Mouse (Mus musculus) forebrain, embryonic 14.5 days (tissue): ENCODE measurements around the gene Scgb1a1. TPM values are rescaled to one million over a fixed set of nuclear protein-coding genes. Genes with fewer than 3 reads are reported as not detected.

Experiments
- ATAC-seq: fragments of 200-750 bp; cut with Nextera tagmentation; 2 replicates; pipeline ENCODE4 v1.8.0; 2017; ENCODE audit warnings: mild to moderate bottlenecking, moderate library complexity
- DNase-seq: peaks from one replicate; pipeline ENCODE4 v3.0.0-alpha.2; 2015; ENCODE audit warnings: low spot score
- H3K27ac ChIP-seq: fragments of 300-500 bp; sonication (generic); 2 replicates; pipeline ENCODE4 v1.5.1; 2014; ENCODE audit warnings: low read depth, mild to moderate bottlenecking, control low read depth, low read length, moderate library complexity
- H3K27me3 ChIP-seq: fragments of 300-500 bp; sonication (generic); replicated peaks from 2 replicates; pipeline ENCODE4 v1.6.1; 2014; ENCODE audit warnings: low read length, control low read depth, mixed read lengths; ENCODE audit not compliant: control insufficient read depth, insufficient read depth
- H3K36me3 ChIP-seq: fragments of 300-500 bp; sonication (generic); 2 replicates; pipeline ENCODE4 v1.6.1; 2014; ENCODE audit warnings: low read length, control low read depth; ENCODE audit not compliant: control insufficient read depth, insufficient read depth
- H3K4me1 ChIP-seq: fragments of 300-500 bp; sonication (generic); 2 replicates; pipeline ENCODE4 v1.6.1; 2014; ENCODE audit warnings: antibody characterized with exemption, low read length, control low read depth; ENCODE audit not compliant: control insufficient read depth, insufficient read depth
- H3K4me2 ChIP-seq: fragments of 300-500 bp; sonication (generic); 2 replicates; pipeline ENCODE4 v1.6.1; 2014; ENCODE audit warnings: mild to moderate bottlenecking, control low read depth, low read length
- H3K4me3 ChIP-seq: fragments of 300-500 bp; sonication (generic); 2 replicates; pipeline ENCODE4 v1.5.1; 2014; ENCODE audit warnings: low read depth, low read length, control low read depth
- H3K9ac ChIP-seq: fragments of 300-500 bp; sonication (generic); 2 replicates; pipeline ENCODE4 v1.6.1; 2014; ENCODE audit warnings: mild to moderate bottlenecking, low read length, control low read depth, moderate library complexity
- H3K9me3 ChIP-seq: fragments of 300-500 bp; sonication (generic); replicated peaks from 2 replicates; pipeline ENCODE4 v1.6.1; 2016; ENCODE audit warnings: low read length, control low read depth, mixed read lengths; ENCODE audit not compliant: control insufficient read depth
- WGBS: fragments of 180-500 bp; shearing (Covaris S2); extraction: QIAGEN DNeasy Blood & Tissue Kit; methylation state at CpG from one replicate; pipeline ENCODE4 v1.1.7; 2014; 5-methylcytosine and 5-hydroxymethylcytosine counted together
- polyA plus RNA-seq: library from polyadenylated mRNA; unstranded; fragments of >200 nt; fragmentation: Nextera tagmentation; extraction: Ambion mirVana; gene quantifications from 2 replicates; pipeline ENCODE4 v1.2.1, GENCODE M21; 2014

Scgb1a1 gene
- polyA plus RNA-seq, 1 experiment from 2014 or later: not detected

DNA sequence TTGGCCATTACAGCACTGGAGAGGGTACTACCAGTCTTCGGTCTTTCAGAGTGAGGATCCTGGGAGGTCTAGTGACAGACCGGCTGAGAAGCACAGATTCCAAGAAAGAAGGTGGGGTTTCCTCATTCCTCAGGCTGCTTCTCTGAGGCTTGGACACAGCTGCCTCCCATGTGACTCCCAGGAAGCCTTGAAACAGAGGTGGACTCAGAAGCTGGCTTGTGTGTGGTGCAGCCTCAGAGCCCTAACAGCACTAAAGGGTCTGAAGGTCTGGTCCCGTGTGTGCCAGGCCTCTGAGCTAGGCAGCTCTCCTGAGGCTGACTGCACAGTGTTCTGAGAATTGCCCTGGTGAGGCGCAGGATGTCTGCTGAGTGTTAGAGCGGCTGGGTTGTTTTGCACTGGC is 18.3 kb upstream of the Scgb1a1 start:
- no peak for ATAC-seq
- DNase-seq: no peak
- no peak overlapping the region for H3K9ac ChIP-seq
- H3K27me3 ChIP-seq: no peaks in the 10 kb centered on the region
- H3K4me3 ChIP-seq: no peak overlapping the region
- no peaks in the 10 kb centered on the region; the same call in 1 of the 2 replicates for H3K36me3 ChIP-seq
- no peak overlapping the region for H3K4me2 ChIP-seq
- no peaks in the 10 kb centered on the region for H3K4me1 ChIP-seq
- WGBS: 73% methylated on average over 5 of the region's 5 CpGs
- no peak overlapping the region for H3K27ac ChIP-seq
- no peaks in the 10 kb centered on the region for H3K9me3 ChIP-seq

- ATAC-seq: no peak
- no peaks in the 10 kb centered on the region for H3K4me1 ChIP-seq
- H3K4me3 ChIP-seq: no peak overlapping the region
- no peak overlapping the region for H3K9ac ChIP-seq
- H3K9me3 ChIP-seq: no peaks in the 10 kb centered on the region
- H3K27me3 ChIP-seq: no peaks in the 10 kb centered on the region
- no peak overlapping the region for H3K27ac ChIP-seq
- H3K36me3 ChIP-seq: no peaks in the 10 kb centered on the region
- WGBS: 61% methylated on average over 3 of the region's 3 CpGs
- H3K4me2 ChIP-seq: no peak overlapping the region
- no peak for DNase-seq
These were observed 17.4 kb upstream of the Scgb1a1 start for GRCm38 (mm10) chr19:9105101-9105685.

- Histone ChIP-seq H3K27me3 (no peaks in the 10 kb centered on the region), H3K36me3 (no peaks in the 10 kb centered on the region), H3K4me2 (no peak overlapping the region), H3K9me3 (no peaks in the 10 kb centered on the region), H3K27ac (no peak overlapping the region), H3K4me3 (no peak overlapping the region), H3K9ac (no peak overlapping the region), H3K4me1 (no peaks in the 10 kb centered on the region)
- WGBS: 81% methylated on average over 4 of the region's 4 CpGs
- no peak for ATAC-seq
- no peak for DNase-seq
These were observed 16.2 kb upstream of the Scgb1a1 start for GRCm38 (mm10) chr19:9103986-9104385.

GRCm38 (mm10) chr19:9101062-9101457 is 13.3 kb upstream of the Scgb1a1 start:
- ATAC-seq: no peak
- no peak for DNase-seq
- 63% methylated on average over 2 of the region's 2 CpGs for WGBS
- Histone ChIP-seq H3K4me3 (no peak overlapping the region), H3K4me2 (no peak overlapping the region), H3K9ac (no peak overlapping the region), H3K27me3 (no peaks in the 10 kb centered on the region), H3K9me3 (no peaks in the 10 kb centered on the region), H3K27ac (no peak overlapping the region), H3K4me1 (no peaks in the 10 kb centered on the region), H3K36me3 (no peaks in the 10 kb centered on the region)

GRCm38 (mm10) chr19:9100297-9101061 is 12.7 kb upstream of the Scgb1a1 start:
- DNase-seq: no peak
- Histone ChIP-seq H3K27ac (no peak overlapping the region), H3K9me3 (no peaks in the 10 kb centered on the region), H3K27me3 (no peaks in the 10 kb centered on the region), H3K4me1 (no peaks in the 10 kb centered on the region), H3K4me2 (no peak overlapping the region), H3K9ac (no peak overlapping the region), H3K36me3 (no peaks in the 10 kb centered on the region), H3K4me3 (no peak overlapping the region)
- WGBS: 87% methylated on average over 17 of the region's 17 CpGs
- no peak for ATAC-seq

- Histone ChIP-seq H3K27me3 (no peaks in the 10 kb centered on the region), H3K9me3 (no peaks in the 10 kb centered on the region), H3K9ac (no peak overlapping the region), H3K4me2 (no peak overlapping the region), H3K4me1 (no peaks in the 10 kb centered on the region), H3K36me3 (no peaks in the 10 kb centered on the region), H3K27ac (no peak overlapping the region), H3K4me3 (no peak overlapping the region)
- 89% methylated on average over 8 of the region's 8 CpGs for WGBS
- DNase-seq (no peak), ATAC-seq (no peak)
These were observed 12.0 kb upstream of the Scgb1a1 start for GRCm38 (mm10) chr19:9099751-9100150.

DNA sequence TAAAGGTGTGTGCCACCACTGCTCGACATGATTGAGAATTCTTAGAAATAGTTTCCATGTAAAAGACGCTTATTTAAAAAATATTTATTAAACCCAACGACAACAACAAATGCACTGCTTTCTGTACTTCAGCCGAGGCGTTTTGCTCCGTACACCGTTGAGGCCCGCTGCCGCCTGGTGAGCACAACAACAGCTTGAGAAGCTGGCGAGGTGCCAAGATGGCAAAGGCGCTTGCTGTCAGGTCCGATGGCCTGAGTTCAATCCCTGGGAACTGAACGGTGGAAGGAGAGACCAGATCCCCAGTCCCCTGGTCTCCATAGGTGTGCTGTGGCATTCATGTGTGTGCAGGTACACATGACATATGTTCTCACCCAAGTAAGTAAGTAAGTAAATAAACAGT is 9.7 kb upstream of the Scgb1a1 start:
- Histone ChIP-seq H3K4me3 (no peak overlapping the region), H3K27ac (no peak overlapping the region), H3K4me2 (no peak overlapping the region), H3K9me3 (no peaks in the 10 kb centered on the region), H3K36me3 (no peaks in the 10 kb centered on the region), H3K9ac (no peak overlapping the region), H3K27me3 (no peaks in the 10 kb centered on the region), H3K4me1 (no peaks in the 10 kb centered on the region)
- DNase-seq (peak; percentile 42), ATAC-seq (no peak)
- 53% methylated on average over 13 of the region's 13 CpGs for WGBS

GRCm38 (mm10) chr19:9095111-9095510 is 7.4 kb upstream of the Scgb1a1 start:
- WGBS: 77% methylated on average over 5 of the region's 5 CpGs
- H3K36me3 ChIP-seq: no peaks in the 10 kb centered on the region
- H3K4me1 ChIP-seq: no peaks in the 10 kb centered on the region
- H3K27me3 ChIP-seq: no peaks in the 10 kb centered on the region
- no peaks in the 10 kb centered on the region for H3K9me3 ChIP-seq
- no peak for DNase-seq
- no peak overlapping the region for H3K4me3 ChIP-seq
- H3K4me2 ChIP-seq: no peak overlapping the region
- no peak overlapping the region for H3K27ac ChIP-seq
- ATAC-seq: no peak
- no peak overlapping the region for H3K9ac ChIP-seq

DNA sequence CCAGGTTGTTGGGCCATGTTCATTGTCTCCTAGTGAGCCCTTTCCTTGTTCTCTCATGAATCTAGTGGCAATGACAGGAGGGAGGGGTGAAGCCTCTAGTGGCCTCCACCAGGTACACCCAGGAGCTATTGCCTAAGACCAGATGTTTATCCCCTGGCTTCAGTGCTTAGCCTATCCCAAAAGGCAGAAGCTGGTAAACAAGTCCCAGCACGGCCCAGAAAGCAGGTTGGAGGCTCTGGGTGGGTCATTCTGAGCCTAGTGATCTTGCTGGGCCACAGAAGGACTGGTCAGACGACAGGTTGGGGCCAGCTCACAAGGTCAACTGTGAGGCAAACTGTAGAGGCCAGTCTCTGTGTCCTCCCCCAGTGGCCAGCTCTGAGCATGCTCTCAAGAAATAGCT is 3.0 kb upstream of the Scgb1a1 start:
- Histone ChIP-seq H3K36me3 (no peaks in the 10 kb centered on the region), H3K4me1 (no peaks in the 10 kb centered on the region), H3K4me2 (no peak overlapping the region), H3K27ac (no peak overlapping the region), H3K27me3 (no peaks in the 10 kb centered on the region), H3K4me3 (no peak overlapping the region), H3K9me3 (no peaks in the 10 kb centered on the region), H3K9ac (no peak overlapping the region)
- ATAC-seq: no peak
- WGBS: 53% methylated on average over 2 of the region's 2 CpGs
- DNase-seq: no peak
